Mouse (Mus musculus) thymus, postnatal 4 days (tissue): Measurements from ENCODE around the gene Olig3.

ENCODE experiments used
- DNase-seq: peaks from one replicate; pipeline ENCODE4 v3.0.0; 2021

Gene Olig3

GRCm38 (mm10) chr10:19356071-19356583 is at the start of gene Olig3:
Gene Olig3 (plus strand): TSS chr10:19356533.
- peak; percentile 55 for DNase-seq

GRCm38 (mm10) chr10:19309681-19310395 is 46.5 kb upstream of the Olig3 start:
- no peak for DNase-seq

GRCm38 (mm10) chr10:19310471-19310870 is 45.9 kb upstream of the Olig3 start:
- no peak for DNase-seq

GRCm38 (mm10) chr10:19317962-19318812 is 38.1 kb upstream of the Olig3 start:
- no peak for DNase-seq

- peak; percentile 74 for DNase-seq
These were observed 34.6 kb upstream of the Olig3 start for GRCm38 (mm10) chr10:19321781-19322180.

- DNase-seq, result no peak
These were observed 27.0 kb upstream of the Olig3 start for GRCm38 (mm10) chr10:19329191-19329777.

- peak; percentile 51 for DNase-seq
These were observed 22.9 kb upstream of the Olig3 start for GRCm38 (mm10) chr10:19333425-19333824.

GRCm38 (mm10) chr10:19338695-19339630 is 17.4 kb upstream of the Olig3 start:
- DNase-seq, result no peak

- DNase-seq, result no peak
These were observed 12.3 kb upstream of the Olig3 start for GRCm38 (mm10) chr10:19344039-19344438.

GRCm38 (mm10) chr10:19349326-19349725 is 7.0 kb upstream of the Olig3 start:
- DNase-seq, result no peak

- DNase-seq, result no peak
These were observed 4.1 kb upstream of the Olig3 start for GRCm38 (mm10) chr10:19352006-19352877.

- DNase-seq, result peak; percentile 53
These were observed 3.4 kb upstream of the Olig3 start for GRCm38 (mm10) chr10:19352878-19353301.

- no peak for DNase-seq
These were observed 2.7 kb upstream of the Olig3 start for GRCm38 (mm10) chr10:19353631-19354030.

GRCm38 (mm10) chr10:19354146-19354545 is 2.2 kb upstream of the Olig3 start:
- no peak for DNase-seq

GRCm38 (mm10) chr10:19355076-19355475 is 1.3 kb upstream of the Olig3 start:
- no peak for DNase-seq

- DNase-seq, result peak; percentile 49
These were observed 648 bp downstream of the Olig3 start for GRCm38 (mm10) chr10:19356720-19357641.

- DNase-seq, result no peak
These were observed 1.5 kb downstream of the Olig3 start for GRCm38 (mm10) chr10:19357848-19358247.

- no peak for DNase-seq
These were observed 4.3 kb downstream of the Olig3 start for GRCm38 (mm10) chr10:19360446-19361300.
